Mouse (Mus musculus) liver, embryonic 15.5 days (tissue): ENCODE measurements around the gene Rpa2. TPM values are rescaled to one million over a fixed set of nuclear protein-coding genes. Genes with fewer than 3 reads are reported as not detected.
A peak's percentile ranks its signal among the peaks of the same experiment; 100 is the strongest.
"Not testable (repeated sequence)": the region's sequence is repeated elsewhere in the genome, so short reads cannot be mapped to it uniquely, and the experiment has no call there.

Source experiments
- ATAC-seq: fragments of 200-750 bp; cut with Nextera tagmentation; 2 replicates; pipeline ENCODE4 v1.8.0; 2017; ENCODE audit warnings: moderate number of reproducible peaks, mild to moderate bottlenecking, moderate library complexity; ENCODE audit not compliant: insufficient read depth
- H3K27ac ChIP-seq: fragments of 300-500 bp; sonication (generic); replicated peaks from 2 replicates; pipeline ENCODE4 v1.5.1; 2015; ENCODE audit warnings: mild to moderate bottlenecking, inconsistent platforms
- H3K27me3 ChIP-seq: fragments of 300-500 bp; sonication (generic); 2 replicates; pipeline ENCODE4 v1.6.1; 2015; ENCODE audit warnings: mild to moderate bottlenecking, inconsistent platforms
- H3K36me3 ChIP-seq: fragments of 300-500 bp; sonication (generic); replicated peaks from 2 replicates; pipeline ENCODE4 v1.6.1; 2015; ENCODE audit warnings: moderate library complexity, mild to moderate bottlenecking, inconsistent platforms
- H3K4me1 ChIP-seq: fragments of 300-500 bp; sonication (generic); replicated peaks from 2 replicates; pipeline ENCODE4 v1.6.1; 2015; ENCODE audit warnings: inconsistent platforms
- H3K4me2 ChIP-seq: fragments of 300-500 bp; sonication (generic); 2 replicates; pipeline ENCODE4 v1.6.1; 2015; ENCODE audit warnings: moderate library complexity, mild to moderate bottlenecking, inconsistent platforms
- H3K4me3 ChIP-seq: fragments of 300-500 bp; sonication (generic); replicated peaks from 2 replicates; pipeline ENCODE4 v1.5.1; 2015; ENCODE audit warnings: mild to moderate bottlenecking, inconsistent platforms
- H3K9ac ChIP-seq: fragments of 300-500 bp; sonication (generic); 2 replicates; pipeline ENCODE4 v1.6.1; 2015; ENCODE audit warnings: moderate library complexity, mild to moderate bottlenecking, inconsistent platforms
- H3K9me3 ChIP-seq: fragments of 300-500 bp; sonication (generic); replicated peaks from 2 replicates; pipeline ENCODE4 v1.6.1; 2016; ENCODE audit warnings: inconsistent platforms
- WGBS: fragments of 180-500 bp; shearing (Covaris S2); methylation state at CpG from one replicate; pipeline ENCODE4 v1.1.7; 2015; ENCODE audit warnings: mixed read lengths; ENCODE audit not compliant: insufficient replicate concordance; 5-methylcytosine and 5-hydroxymethylcytosine counted together
- polyA plus RNA-seq: library from polyadenylated mRNA; unstranded; fragments of >200 nt; fragmentation: Nextera tagmentation; extraction: Ambion mirVana; gene quantifications from 2 replicates; pipeline ENCODE4 v1.2.1, GENCODE M21; 2015

Gene Rpa2
- 78.2 and 81.3 TPM in 2 replicates for polyA plus RNA-seq

GRCm38 (mm10) chr4:132767914-132768876 lies at the start of gene Rpa2:
Gene Rpa2 (plus strand): TSS chr4:132768332.
- Histone ChIP-seq H3K4me1 (peaks cover 32% of the 10 kb centered on the region), H3K4me2 (peak within 1 kb of the TSS; percentile 85), H3K36me3 (peaks cover 40% of the 10 kb centered on the region), H3K27ac (peak within 1 kb of the TSS; percentile 84), H3K4me3 (peak within 1 kb of the TSS; percentile 95), H3K27me3 (no peaks in the 10 kb centered on the region), H3K9ac (peak within 1 kb of the TSS; percentile 89), H3K9me3 (no peaks in the 10 kb centered on the region)
- WGBS: under 1% methylated on average over 71 of the region's 71 CpGs
- ATAC-seq: peak; percentile 94

DNA sequence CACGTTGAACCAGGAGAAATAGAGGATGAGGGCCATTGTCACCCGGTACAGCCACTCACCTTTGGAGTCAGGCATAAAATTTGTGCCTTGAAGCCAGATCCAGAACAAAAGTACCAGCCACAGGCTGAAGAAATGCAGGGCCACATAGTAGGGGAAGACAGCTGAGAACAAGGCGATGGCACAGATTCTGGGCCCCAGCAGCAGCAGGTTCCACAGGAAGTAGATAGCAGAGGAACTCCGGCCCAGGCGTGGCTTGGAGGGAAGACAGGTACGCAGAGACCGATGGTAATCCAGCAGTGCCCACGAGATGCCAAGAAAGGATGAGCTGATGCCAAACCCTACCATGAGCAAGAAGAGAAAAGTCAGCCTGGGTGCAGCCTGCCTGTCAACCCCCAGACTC lies 39.9 kb upstream of the Rpa2 start:
- no peak for ATAC-seq
- Histone ChIP-seq H3K27me3 (no peaks in the 10 kb centered on the region), H3K9ac (no peak overlapping the region), H3K4me3 (no peak overlapping the region), H3K4me1 (peaks cover 28% of the 10 kb centered on the region), H3K9me3 (no peaks in the 10 kb centered on the region), H3K4me2 (no peak overlapping the region), H3K27ac (no peak overlapping the region), H3K36me3 (peaks cover 9% of the 10 kb centered on the region)
- 37% methylated on average over 8 of the region's 8 CpGs for WGBS

- peaks cover 47% of the 10 kb centered on the region for H3K4me1 ChIP-seq
- no peaks in the 10 kb centered on the region for H3K9me3 ChIP-seq
- H3K27me3 ChIP-seq: no peaks in the 10 kb centered on the region
- peak overlapping the region; percentile 62 for H3K4me3 ChIP-seq
- 28% methylated on average over 12 of the region's 12 CpGs for WGBS
- no peak overlapping the region for H3K27ac ChIP-seq
- peak overlapping the region; percentile 56; the same call in 1 of the 2 replicates for H3K9ac ChIP-seq
- no peaks in the 10 kb centered on the region for H3K36me3 ChIP-seq
- peak overlapping the region; percentile 87 for H3K4me2 ChIP-seq
- no peak for ATAC-seq
These were observed 36.5 kb upstream of the Rpa2 start for GRCm38 (mm10) chr4:132731616-132732015.

DNA sequence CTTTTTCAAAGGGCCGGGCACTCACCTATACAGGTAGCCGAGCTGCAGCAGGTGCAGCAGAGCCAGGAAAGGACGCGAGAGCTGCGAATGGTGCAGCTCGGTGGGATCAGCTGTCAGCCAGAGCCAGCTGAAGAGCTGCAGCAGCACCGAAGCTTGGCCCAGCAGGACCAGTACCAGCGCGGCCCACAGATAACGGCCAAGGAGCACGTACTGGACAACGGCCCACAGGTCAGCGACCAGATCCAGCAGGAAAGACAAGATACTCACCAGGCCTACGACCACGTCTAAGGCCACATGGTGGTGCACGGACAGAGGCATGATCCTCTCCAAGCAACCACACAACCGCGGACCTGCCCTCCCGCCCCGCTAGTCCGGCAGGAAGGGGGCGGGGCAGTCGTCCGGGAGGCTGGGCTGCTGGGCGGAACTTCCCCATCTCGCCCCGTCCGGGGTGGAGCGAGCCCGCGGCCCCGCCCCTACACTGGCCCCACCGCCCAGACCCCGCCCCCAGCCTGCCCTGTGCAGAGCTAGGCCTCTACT lies 35.9 kb upstream of the Rpa2 start, which contains the start of gene Xkr8:
Gene Xkr8, minus strand, starts transcription at position 399 of the 537 bp plus-strand sequence.
- H3K36me3 ChIP-seq: no peaks in the 10 kb centered on the region
- WGBS: 1% methylated on average over 34 of the region's 34 CpGs
- H3K4me2 ChIP-seq: peak within 1 kb of the TSS; percentile 87
- peaks cover 47% of the 10 kb centered on the region for H3K4me1 ChIP-seq
- peak within 1 kb of the TSS; percentile 56 for H3K9ac ChIP-seq
- no peaks in the 10 kb centered on the region for H3K27me3 ChIP-seq
- peak within 1 kb of the TSS; percentile 62 for H3K4me3 ChIP-seq
- peak; percentile 87 for ATAC-seq
- H3K9me3 ChIP-seq: no peaks in the 10 kb centered on the region
- no peak within 1 kb of the TSS for H3K27ac ChIP-seq

- Histone ChIP-seq H3K4me2 (peak overlapping the region; percentile 87; the same call in 1 of the 2 replicates), H3K27ac (no peak overlapping the region), H3K4me3 (no peak overlapping the region), H3K9ac (no peak overlapping the region), H3K27me3 (no peaks in the 10 kb centered on the region), H3K36me3 (no peaks in the 10 kb centered on the region), H3K4me1 (peaks cover 41% of the 10 kb centered on the region), H3K9me3 (no peaks in the 10 kb centered on the region)
- no peak for ATAC-seq
- WGBS: 81% methylated on average over 25 of the region's 25 CpGs
These were observed 34.9 kb upstream of the Rpa2 start for GRCm38 (mm10) chr4:132733071-132733770.

DNA sequence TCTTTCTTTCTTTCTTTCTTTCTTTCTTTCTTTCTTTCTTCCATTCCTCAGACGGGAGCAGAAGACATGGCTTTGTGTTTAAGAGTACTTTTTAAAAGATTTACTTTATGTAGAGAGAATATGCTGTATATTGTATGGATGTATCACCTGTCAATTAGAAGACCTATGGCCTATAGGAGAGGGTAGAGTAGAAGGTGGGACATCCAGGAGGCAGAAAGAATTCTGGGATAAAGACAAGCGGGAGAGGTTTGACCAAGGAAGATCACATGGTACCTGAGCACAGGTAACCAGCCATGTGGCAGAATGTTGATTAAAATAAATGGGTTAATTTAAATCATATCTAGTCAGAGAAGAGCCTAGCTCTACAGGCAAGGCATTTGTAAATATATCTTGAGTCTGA lies 33.4 kb upstream of the Rpa2 start:
- Histone ChIP-seq H3K9ac (no peak overlapping the region), H3K27me3 (no peaks in the 10 kb centered on the region), H3K36me3 (no peaks in the 10 kb centered on the region), H3K4me1 (peaks cover 41% of the 10 kb centered on the region), H3K4me3 (no peak overlapping the region), H3K9me3 (no peaks in the 10 kb centered on the region), H3K4me2 (no peak overlapping the region), H3K27ac (no peak overlapping the region)
- no peak for ATAC-seq
- 74% methylated on average over 2 of the region's 2 CpGs for WGBS

DNA sequence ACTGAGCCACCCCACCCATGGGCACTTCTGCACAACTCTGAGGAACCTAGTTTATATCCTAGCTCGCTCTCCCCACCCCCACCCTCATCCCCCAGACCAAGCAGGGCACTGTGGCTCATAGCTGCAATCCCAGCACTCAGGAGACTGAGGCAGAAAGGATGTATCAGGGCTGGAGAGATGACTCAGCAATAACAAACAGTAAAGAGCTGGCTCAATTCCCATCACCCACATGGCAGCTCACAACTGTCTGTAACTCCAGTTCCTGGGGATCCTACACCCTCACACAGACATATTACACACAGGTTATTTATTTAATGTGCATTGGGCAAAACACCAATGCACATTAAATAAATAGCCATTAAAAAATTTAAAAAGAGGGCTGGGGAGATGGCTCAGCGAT lies 32.7 kb upstream of the Rpa2 start:
- ATAC-seq: no peak
- Histone ChIP-seq H3K4me2 (no peak overlapping the region), H3K27ac (no peak overlapping the region), H3K4me3 (no peak overlapping the region), H3K9me3 (no peaks in the 10 kb centered on the region), H3K9ac (no peak overlapping the region), H3K36me3 (no peaks in the 10 kb centered on the region), H3K4me1 (peaks cover 41% of the 10 kb centered on the region), H3K27me3 (no peaks in the 10 kb centered on the region)
- 69% methylated on average over 2 of the region's 2 CpGs for WGBS

- ATAC-seq: peak; percentile 35; the same call in 1 of the 2 replicates
- no peaks in the 10 kb centered on the region for H3K9me3 ChIP-seq
- WGBS: 53% methylated on average over 3 of the region's 3 CpGs
- 0 out of 2 replicates have a peak, but pooled peaks cover 4% of the 10 kb centered on the region for H3K27me3 ChIP-seq
- H3K9ac ChIP-seq: no peak overlapping the region
- no peak overlapping the region for H3K4me3 ChIP-seq
- no peak overlapping the region for H3K4me2 ChIP-seq
- H3K4me1 ChIP-seq: peaks cover 41% of the 10 kb centered on the region
- no peaks in the 10 kb centered on the region for H3K36me3 ChIP-seq
- no peak overlapping the region for H3K27ac ChIP-seq
These were observed 32.2 kb upstream of the Rpa2 start for GRCm38 (mm10) chr4:132735894-132736293.

- not testable (repeated sequence) for H3K27me3 ChIP-seq, H3K9me3 ChIP-seq, H3K36me3 ChIP-seq, H3K4me2 ChIP-seq, H3K9ac ChIP-seq, ATAC-seq, H3K4me3 ChIP-seq, H3K27ac ChIP-seq
- H3K4me1 ChIP-seq: peaks cover 30% of the 10 kb centered on the region
- 71% methylated on average over 9 of the region's 9 CpGs for WGBS
These were observed 31.0 kb upstream of the Rpa2 start for GRCm38 (mm10) chr4:132737154-132737553.

GRCm38 (mm10) chr4:132741491-132741890 lies 26.6 kb upstream of the Rpa2 start:
- Histone ChIP-seq H3K27ac (no peak overlapping the region), H3K4me2 (no peak overlapping the region), H3K4me1 (peaks cover 11% of the 10 kb centered on the region), H3K36me3 (no peaks in the 10 kb centered on the region), H3K9ac (no peak overlapping the region), H3K27me3 (0 out of 2 replicates have a peak, but pooled peaks cover 8% of the 10 kb centered on the region), H3K9me3 (no peaks in the 10 kb centered on the region), H3K4me3 (no peak overlapping the region)
- WGBS: 66% methylated on average over 7 of the region's 7 CpGs
- no peak for ATAC-seq
